Mouse (Mus musculus) cortical plate, adult 2 months (tissue): Measurements from ENCODE around the gene Tor1aip2. TPM values are rescaled to one million over a fixed set of nuclear protein-coding genes. Genes with fewer than 3 reads are reported as not detected.
A peak's percentile ranks its signal among the peaks of the same experiment; 100 is the strongest.
"Not testable (repeated sequence)": the region's sequence is repeated elsewhere in the genome, so short reads cannot be mapped to it uniquely, and the experiment has no call there.

Experiments used
- H3K27ac ChIP-seq: fragments of 200-500 bp; 2 replicates; pipeline ENCODE4 v1.5.1; 2012; ENCODE audit warnings: low read length, control low read depth, inconsistent platforms; ENCODE audit not compliant: insufficient read depth
- H3K4me1 ChIP-seq: fragments of 200-500 bp; 2 replicates; pipeline ENCODE4 v1.6.1; 2011; ENCODE audit warnings: low read length; ENCODE audit not compliant: control insufficient read depth, insufficient read depth
- H3K4me3 ChIP-seq: fragments of 200-500 bp; 2 replicates; pipeline ENCODE4 v1.5.1; 2011; ENCODE audit warnings: mild to moderate bottlenecking, low read length, control low read depth; ENCODE audit not compliant: insufficient read depth
- CTCF ChIP-seq: fragments of 200-500 bp; IDR thresholded peaks from 2 replicates; pipeline ENCODE4 v1.5.1; 2011; ENCODE audit warnings: mild to moderate bottlenecking, control low read depth, low read length; ENCODE audit not compliant: insufficient read depth; ENCODE audit errors: extremely low read depth
- POLR2A ChIP-seq: fragments of 200-500 bp; IDR thresholded peaks from 2 replicates; pipeline ENCODE4 v1.6.1; 2011; ENCODE audit warnings: mild to moderate bottlenecking, low read length, control low read depth; ENCODE audit not compliant: insufficient read depth; ENCODE audit errors: extremely low read depth
- polyA plus RNA-seq: library from polyadenylated mRNA; depleted of rRNA; stranded (reverse); fragments of >200 nt; gene quantifications from 2 replicates; pipeline ENCODE4 v1.2.3, GENCODE M21; 2012

Gene Tor1aip2
- polyA plus RNA-seq, 1 experiment: 48.4 TPM

DNA sequence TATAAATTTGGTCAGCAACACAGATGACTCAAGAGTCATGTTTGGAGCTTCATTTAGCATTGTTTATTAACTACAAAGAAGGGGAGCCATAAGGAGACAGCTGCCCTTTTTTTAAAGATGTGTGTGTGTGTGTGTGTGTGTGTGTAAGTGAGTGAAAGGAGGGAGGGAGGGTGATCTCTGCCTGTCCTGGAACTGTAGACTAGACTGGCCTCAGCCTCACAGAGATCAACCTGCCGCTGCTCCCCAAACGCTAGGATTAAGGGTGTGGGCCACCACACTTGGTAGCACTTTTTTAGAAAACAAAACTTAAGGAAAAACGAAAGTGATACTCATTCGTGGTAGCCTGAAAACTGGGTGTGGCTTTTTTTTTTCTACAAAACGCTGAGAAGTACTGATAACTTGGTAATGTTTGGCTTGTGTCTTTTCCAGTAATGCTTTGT is 2.0 kb downstream of the Tor1aip2 start:
- Histone ChIP-seq H3K4me1 (peaks cover 1% of the 10 kb centered on the region; the same call in 1 of the 2 replicates), H3K4me3 (peak overlapping the region; percentile 24; the same call in 1 of the 2 replicates), H3K27ac (peak overlapping the region; percentile 41; the same call in 1 of the 2 replicates)
- no peak for TF ChIP-seq CTCF
- no peak for TF ChIP-seq POLR2A

DNA sequence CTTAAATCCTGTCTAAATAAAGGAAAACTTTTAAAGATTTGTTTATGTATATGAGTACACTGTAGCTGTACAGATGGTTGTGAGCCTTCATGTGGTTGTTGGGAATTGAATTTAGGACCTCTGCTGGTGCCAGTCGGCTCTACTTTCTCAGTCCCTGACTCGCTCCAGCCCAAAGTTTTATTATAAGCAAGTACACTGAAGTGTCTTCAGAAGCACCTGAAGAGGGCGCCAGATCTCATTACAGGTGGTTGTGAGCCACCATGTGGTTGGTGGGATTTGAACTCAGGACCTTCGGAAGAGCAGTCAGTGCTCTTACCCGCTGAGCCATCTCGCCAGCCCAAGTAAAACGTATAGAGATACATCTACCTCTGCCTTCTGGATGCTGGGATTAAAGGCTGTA is 4.8 kb downstream of the Tor1aip2 start:
- not testable (repeated sequence) for H3K4me1 ChIP-seq, H3K4me3 ChIP-seq, H3K27ac ChIP-seq

DNA sequence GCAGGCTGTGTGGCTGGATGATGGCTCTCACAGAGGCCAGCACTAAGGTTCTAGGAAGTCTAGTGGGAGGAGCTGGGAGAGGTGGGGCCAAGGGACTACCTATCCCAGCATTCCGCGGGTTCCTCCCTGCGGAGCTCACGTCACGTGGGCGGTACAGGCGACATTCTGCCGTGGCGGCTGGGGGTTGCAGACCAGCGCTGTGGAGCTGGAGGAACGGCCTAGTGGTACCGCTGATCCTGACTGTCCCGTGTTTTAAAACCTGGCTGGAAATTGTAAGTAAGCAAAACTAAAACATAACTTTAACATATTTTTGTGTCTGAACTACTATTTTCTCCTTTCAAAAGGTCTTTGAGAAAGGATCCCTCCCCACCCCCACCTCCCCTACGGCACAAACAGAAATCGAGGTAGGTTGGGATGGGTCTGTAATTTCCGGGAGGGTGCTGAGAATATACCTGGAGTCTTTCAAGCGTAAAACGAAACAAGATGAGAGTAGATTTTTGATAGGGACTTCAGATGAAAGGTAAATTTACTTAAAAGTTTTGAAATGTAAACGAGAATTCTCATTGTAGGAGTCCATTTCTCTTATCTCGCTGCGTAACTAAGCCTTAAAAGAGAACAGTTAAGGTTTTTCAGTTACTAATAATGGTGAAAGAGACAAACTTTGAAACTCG is 5.7 kb downstream of the Tor1aip2 start:
- H3K4me1 ChIP-seq: peaks cover 1% of the 10 kb centered on the region; the same call in 1 of the 2 replicates
- peak overlapping the region; percentile 27 for H3K4me3 ChIP-seq
- H3K27ac ChIP-seq: no peak overlapping the region
- TF ChIP-seq CTCF (no peak), POLR2A (peak; percentile 98)

- peak overlapping the region; percentile 27; the same call in 1 of the 2 replicates for H3K4me3 ChIP-seq
- no peak for TF ChIP-seq CTCF
- TF ChIP-seq POLR2A: no peak
- peaks cover 1% of the 10 kb centered on the region; the same call in 1 of the 2 replicates for H3K4me1 ChIP-seq
- H3K27ac ChIP-seq: no peak overlapping the region
These were observed 6.4 kb downstream of the Tor1aip2 start for GRCm38 (mm10) chr1:156041451-156042241.

- H3K4me1 ChIP-seq: no peaks in the 10 kb centered on the region; the same call in 1 of the 2 replicates
- H3K27ac ChIP-seq: no peak overlapping the region
- H3K4me3 ChIP-seq: peak overlapping the region; percentile 27; the same call in 1 of the 2 replicates
- TF ChIP-seq CTCF (no peak), POLR2A (no peak)
These were observed 7.3 kb downstream of the Tor1aip2 start for GRCm38 (mm10) chr1:156042481-156042880.

GRCm38 (mm10) chr1:156043027-156043426 is 7.8 kb downstream of the Tor1aip2 start:
- no peaks in the 10 kb centered on the region; the same call in 1 of the 2 replicates for H3K4me1 ChIP-seq
- H3K27ac ChIP-seq: no peak overlapping the region
- H3K4me3 ChIP-seq: no peak overlapping the region
- no peak for TF ChIP-seq POLR2A
- peak; percentile 72 for TF ChIP-seq CTCF

DNA sequence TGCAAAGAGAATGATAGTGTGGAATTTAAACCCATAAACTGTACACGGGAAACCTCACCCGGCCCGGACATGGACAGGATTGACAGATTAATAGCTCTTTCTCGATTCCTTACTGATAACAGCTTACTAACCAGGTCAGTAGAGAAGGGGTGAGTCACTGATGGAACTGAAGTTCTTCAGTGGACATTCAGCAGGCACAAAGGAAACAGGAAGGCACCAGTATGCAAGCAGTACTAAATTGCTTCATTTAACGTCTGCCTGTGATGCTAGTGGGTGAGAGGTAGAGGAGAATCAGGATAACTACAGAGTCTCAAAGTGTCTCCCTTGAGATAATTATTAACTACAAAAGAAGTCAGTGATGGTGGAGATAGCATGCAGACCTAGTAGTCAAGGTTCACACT is 9.0 kb downstream of the Tor1aip2 start:
- H3K4me1 ChIP-seq: no peaks in the 10 kb centered on the region; the same call in 1 of the 2 replicates
- TF ChIP-seq POLR2A (no peak), CTCF (no peak)
- no peak overlapping the region for H3K4me3 ChIP-seq

DNA sequence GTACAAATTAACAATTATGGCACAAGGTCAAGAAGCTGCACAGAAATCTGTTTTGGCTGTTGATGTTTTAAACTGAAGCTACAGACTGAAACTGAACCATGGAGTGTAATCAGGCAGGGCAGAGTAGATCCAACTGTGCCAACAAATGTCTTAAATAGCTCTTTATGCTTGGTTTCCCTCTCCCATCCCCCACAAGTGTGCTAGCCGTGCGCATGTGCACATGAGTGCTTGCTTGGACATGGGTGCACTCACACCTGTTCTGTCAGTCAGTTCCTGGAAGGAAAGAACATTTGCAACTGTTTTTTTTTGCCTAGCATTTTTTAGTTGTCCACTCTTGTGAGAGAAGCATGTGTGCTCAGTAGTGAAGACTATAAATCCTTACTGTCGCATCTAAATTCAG is 11.5 kb downstream of the Tor1aip2 start:
- H3K4me1 ChIP-seq: no peaks in the 10 kb centered on the region; the same call in 1 of the 2 replicates
- no peak overlapping the region for H3K4me3 ChIP-seq
- no peak overlapping the region for H3K27ac ChIP-seq
- TF ChIP-seq CTCF: no peak

More for the DNA sequence above, 9.0 kb downstream of the Tor1aip2 start:
- no peak overlapping the region for H3K27ac ChIP-seq

DNA sequence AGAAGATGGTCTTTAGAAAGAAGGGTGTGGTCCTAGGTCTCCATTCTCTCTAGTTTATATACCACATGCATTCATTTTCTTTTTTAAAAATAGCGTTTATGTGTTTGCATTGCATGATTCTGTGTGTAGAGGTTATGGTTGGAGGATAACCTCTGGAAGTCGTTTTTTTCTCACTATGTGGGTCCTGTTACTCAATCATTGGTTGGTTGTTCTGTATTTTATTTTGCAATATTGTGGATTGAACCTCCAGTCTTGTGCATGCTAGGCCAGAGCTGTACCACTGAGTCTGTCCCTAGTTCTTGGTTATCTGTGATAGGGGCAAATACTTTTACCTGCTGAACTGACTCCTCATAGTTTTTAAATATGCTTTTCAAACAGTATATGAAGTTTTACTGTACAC is 23.0 kb downstream of the Tor1aip2 start:
- H3K27ac ChIP-seq: no peak overlapping the region
- TF ChIP-seq CTCF (no peak), POLR2A (no peak)
- H3K4me3 ChIP-seq: no peak overlapping the region
- no peaks in the 10 kb centered on the region for H3K4me1 ChIP-seq

DNA sequence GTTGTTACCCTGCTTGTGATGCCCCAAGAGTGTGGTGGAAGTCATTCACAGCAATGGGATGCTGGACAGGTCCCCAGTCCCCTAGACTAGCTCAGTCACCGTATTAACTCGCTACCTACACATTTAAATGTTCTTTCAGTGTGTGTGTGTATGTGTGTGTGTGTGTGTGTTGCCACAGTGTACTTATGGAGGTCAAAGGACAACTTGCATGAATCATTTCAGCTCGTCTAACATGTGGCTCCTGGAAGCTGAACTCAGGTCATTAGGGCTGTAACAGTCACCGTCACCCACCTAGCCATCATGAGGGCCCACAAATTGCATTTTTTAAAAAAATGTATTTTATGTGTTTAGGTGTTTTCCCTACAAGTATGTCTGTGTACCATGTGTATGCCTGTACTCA is 27.0 kb downstream of the Tor1aip2 start:
- H3K4me1 ChIP-seq: no peaks in the 10 kb centered on the region
- no peak for TF ChIP-seq POLR2A
- no peak overlapping the region for H3K4me3 ChIP-seq
- H3K27ac ChIP-seq: no peak overlapping the region
